Mouse (Mus musculus) limb, embryonic 14.5 days (tissue): ENCODE data around the gene Gm17657. TPM values are rescaled to one million over a fixed set of nuclear protein-coding genes. Genes with fewer than 3 reads are reported as not detected.

Source experiments
- ATAC-seq: fragments of 200-750 bp; cut with Nextera tagmentation; 2 replicates; pipeline ENCODE4 v1.8.0; 2017; ENCODE audit warnings: low read depth, moderate number of reproducible peaks, moderate TSS enrichment; ENCODE audit not compliant: low FRiP score
- DNase-seq: peaks from one replicate; pipeline ENCODE4 v3.0.0-alpha.2; 2015; ENCODE audit warnings: low spot score
- H3K27ac ChIP-seq: fragments of 300-500 bp; sonication (generic); replicated peaks from 2 replicates; pipeline ENCODE4 v1.5.1; 2014; ENCODE audit warnings: low read depth, mild to moderate bottlenecking, low read length, moderate library complexity, mixed read lengths
- H3K27me3 ChIP-seq: fragments of 300-500 bp; sonication (generic); 2 replicates; pipeline ENCODE4 v1.6.1; 2014; ENCODE audit warnings: low read length, mixed read lengths; ENCODE audit not compliant: control insufficient read depth, insufficient read depth
- H3K36me3 ChIP-seq: fragments of 300-500 bp; sonication (generic); 2 replicates; pipeline ENCODE4 v1.6.1; 2014; ENCODE audit warnings: mild to moderate bottlenecking, low read length, moderate library complexity, mixed read lengths; ENCODE audit not compliant: control insufficient read depth, insufficient read depth
- H3K4me1 ChIP-seq: fragments of 300-500 bp; sonication (generic); 2 replicates; pipeline ENCODE4 v1.6.1; 2014; ENCODE audit warnings: antibody characterized with exemption, low read length, mixed read lengths; ENCODE audit not compliant: control insufficient read depth, insufficient read depth
- H3K4me2 ChIP-seq: fragments of 300-500 bp; sonication (generic); replicated peaks from 2 replicates; pipeline ENCODE4 v1.6.1; 2014; ENCODE audit warnings: low read depth, mild to moderate bottlenecking, low read length, moderate library complexity; ENCODE audit not compliant: severe bottlenecking
- H3K4me3 ChIP-seq: fragments of 300-500 bp; sonication (generic); replicated peaks from 2 replicates; pipeline ENCODE4 v1.5.1; 2014; ENCODE audit warnings: low read length
- H3K9ac ChIP-seq: fragments of 300-500 bp; sonication (generic); 2 replicates; pipeline ENCODE4 v1.6.1; 2014; ENCODE audit warnings: mild to moderate bottlenecking, low read depth, low read length, moderate library complexity; ENCODE audit not compliant: severe bottlenecking
- H3K9me3 ChIP-seq: fragments of 300-500 bp; sonication (generic); 2 replicates; pipeline ENCODE4 v1.6.1; 2016; ENCODE audit warnings: low read length; ENCODE audit not compliant: control insufficient read depth
- POLR2A ChIP-seq: fragments of 200-500 bp; IDR thresholded peaks from 2 replicates; pipeline ENCODE4 v1.8.0; 2012; ENCODE audit warnings: inconsistent platforms, mild to moderate bottlenecking, moderate library complexity, borderline replicate concordance; ENCODE audit not compliant: insufficient read depth, insufficient read length; ENCODE audit errors: extremely low read depth
- WGBS: fragments of 180-500 bp; shearing (Covaris S2); extraction: QIAGEN DNeasy Blood & Tissue Kit; methylation state at CpG from one replicate; pipeline ENCODE4 v1.1.7; 2014; 5-methylcytosine and 5-hydroxymethylcytosine counted together
- polyA plus RNA-seq, 2 experiments: library from polyadenylated mRNA; depleted of rRNA in 1 of 2; stranded (reverse) in 1 of 2; unstranded in 1 of 2; fragments of >200 nt; fragmentation: Nextera tagmentation in 1 of 2; extraction: Ambion mirVana in 1 of 2; gene quantifications; 2 replicates each; pipeline versions ENCODE4 v1.2.1 to v1.2.3; 2012 to 2014

Gm17657 gene
- polyA plus RNA-seq, 2 experiments: 0.04 TPM; not detected in 1

DNA sequence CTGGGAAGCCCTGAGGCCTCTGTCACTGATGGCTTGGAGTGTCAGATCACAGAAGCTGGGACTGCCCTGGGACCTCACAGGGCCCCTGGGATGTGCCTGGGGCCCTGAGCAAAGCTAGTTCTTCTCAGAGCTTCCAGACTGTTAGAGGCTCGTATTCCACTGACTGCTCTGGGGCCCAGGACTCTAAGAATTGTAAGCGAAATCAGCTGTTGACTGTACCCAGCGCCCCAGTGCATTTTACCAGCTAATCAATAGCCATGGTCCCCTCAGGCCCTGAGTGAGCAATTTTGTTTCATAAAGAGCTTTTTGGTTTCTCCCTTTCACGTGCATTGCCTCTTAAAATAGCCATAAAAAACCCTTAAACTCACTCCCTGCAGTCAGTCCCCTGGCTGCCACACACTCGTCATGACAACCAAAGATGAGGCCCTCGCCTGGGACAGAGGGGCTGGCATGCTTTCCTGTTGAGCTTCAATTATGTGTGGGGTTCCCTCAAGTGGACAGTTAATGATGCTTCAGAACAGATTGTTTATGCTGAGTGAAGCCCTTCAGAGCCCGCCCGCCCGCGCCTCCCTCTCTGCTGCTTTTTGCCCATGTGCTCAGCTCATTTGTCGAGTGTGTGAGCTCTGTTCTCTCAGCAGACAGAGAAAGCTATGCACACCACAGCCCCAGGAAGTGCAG, 39.9 kb upstream of the Gm17657 start:
- DNase-seq (no peak), ATAC-seq (peak; percentile 34; the same call in 1 of the 2 replicates)
- peaks cover 23% of the 10 kb centered on the region for H3K36me3 ChIP-seq
- 28% methylated on average over 11 of the region's 11 CpGs for WGBS
- H3K27me3 ChIP-seq: no peaks in the 10 kb centered on the region
- no peak overlapping the region for H3K27ac ChIP-seq
- H3K9ac ChIP-seq: no peak overlapping the region
- H3K4me2 ChIP-seq: no peak overlapping the region
- H3K9me3 ChIP-seq: no peaks in the 10 kb centered on the region
- TF ChIP-seq POLR2A: no peak
- peaks cover 7% of the 10 kb centered on the region; the same call in 1 of the 2 replicates for H3K4me1 ChIP-seq
- no peak overlapping the region for H3K4me3 ChIP-seq

DNA sequence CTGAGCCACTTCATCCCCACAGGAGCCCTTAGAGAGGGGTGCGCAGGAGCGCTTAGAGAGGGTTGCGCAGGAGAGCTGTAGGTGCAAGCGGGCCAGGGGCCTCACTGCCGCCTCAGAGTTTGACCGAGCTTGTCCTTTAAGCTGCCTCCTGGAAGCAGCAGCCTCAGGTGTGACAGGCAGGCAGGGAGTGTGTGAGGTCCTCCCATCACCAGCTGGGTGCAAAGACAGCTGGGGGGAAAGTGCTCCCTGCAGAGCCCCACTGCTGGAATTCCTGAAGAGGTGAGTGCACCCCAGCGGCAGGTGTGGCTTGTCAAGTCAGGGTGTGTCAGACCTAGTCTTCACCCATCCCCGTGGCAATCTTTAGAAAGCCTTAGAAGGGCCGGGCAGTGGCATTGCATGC, 37.5 kb upstream of the Gm17657 start:
- DNase-seq (no peak), ATAC-seq (no peak)
- Histone ChIP-seq H3K4me3 (no peak overlapping the region), H3K4me2 (no peak overlapping the region), H3K27me3 (no peaks in the 10 kb centered on the region), H3K4me1 (peaks cover 7% of the 10 kb centered on the region; the same call in 1 of the 2 replicates), H3K9me3 (no peaks in the 10 kb centered on the region), H3K27ac (no peak overlapping the region), H3K9ac (no peak overlapping the region), H3K36me3 (peaks cover 24% of the 10 kb centered on the region)
- no peak for TF ChIP-seq POLR2A
- WGBS: 82% methylated on average over 9 of the region's 9 CpGs

DNA sequence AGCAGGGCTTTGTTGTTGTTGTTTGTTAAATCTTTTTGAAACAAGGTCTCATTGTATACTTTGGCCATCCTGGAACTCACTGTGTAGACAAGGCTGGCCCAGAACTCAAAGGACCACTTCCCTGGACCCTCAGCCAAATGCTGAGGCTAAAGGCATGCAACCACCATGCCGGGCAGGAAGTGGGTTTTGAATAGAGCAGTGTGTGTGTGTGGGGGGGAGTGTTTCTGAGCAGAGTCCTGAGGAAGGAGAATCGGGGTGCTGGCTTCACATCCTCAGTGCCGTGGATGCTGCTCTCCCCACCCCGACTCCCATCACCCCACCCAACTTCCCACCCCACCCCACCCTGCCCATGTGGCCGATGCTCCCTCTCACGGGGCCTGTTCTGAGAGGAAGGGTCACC, 36.0 kb upstream of the Gm17657 start:
- Histone ChIP-seq H3K9ac (no peak overlapping the region), H3K27me3 (no peaks in the 10 kb centered on the region), H3K27ac (no peak overlapping the region), H3K4me2 (no peak overlapping the region), H3K36me3 (peaks cover 30% of the 10 kb centered on the region), H3K9me3 (no peaks in the 10 kb centered on the region), H3K4me3 (no peak overlapping the region), H3K4me1 (peaks cover 7% of the 10 kb centered on the region; the same call in 1 of the 2 replicates)
- no peak for ATAC-seq
- no peak for TF ChIP-seq POLR2A
- DNase-seq: no peak
- WGBS: 90% methylated on average over 6 of the region's 6 CpGs

DNA sequence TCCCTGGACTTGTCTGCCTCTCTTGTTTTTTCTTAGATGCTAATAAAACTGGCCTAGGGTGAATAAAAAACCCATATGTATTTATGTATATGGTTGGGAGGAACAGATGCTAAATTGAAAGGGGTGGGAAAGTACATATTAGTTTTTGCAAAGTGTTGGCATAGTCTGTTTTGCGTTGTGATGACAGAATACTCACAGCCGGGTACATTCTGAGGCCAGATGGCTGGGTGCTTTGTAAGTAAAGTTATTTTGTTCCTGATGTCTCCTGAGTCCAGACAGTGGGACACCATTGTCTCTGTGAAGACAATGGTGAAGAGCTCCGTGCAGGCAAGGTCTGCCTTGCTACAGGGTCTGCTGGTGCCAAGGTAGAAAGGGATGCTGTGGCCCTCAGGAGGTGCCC, 35.3 kb upstream of the Gm17657 start:
- no peak overlapping the region for H3K4me3 ChIP-seq
- ATAC-seq (no peak), DNase-seq (no peak)
- WGBS: 85% methylated on average over 3 of the region's 3 CpGs
- H3K27me3 ChIP-seq: no peaks in the 10 kb centered on the region
- H3K9me3 ChIP-seq: no peaks in the 10 kb centered on the region
- H3K27ac ChIP-seq: no peak overlapping the region
- H3K4me2 ChIP-seq: no peak overlapping the region
- H3K9ac ChIP-seq: no peak overlapping the region
- H3K36me3 ChIP-seq: peaks cover 31% of the 10 kb centered on the region
- no peak for TF ChIP-seq POLR2A
- H3K4me1 ChIP-seq: peaks cover 7% of the 10 kb centered on the region; the same call in 1 of the 2 replicates

DNA sequence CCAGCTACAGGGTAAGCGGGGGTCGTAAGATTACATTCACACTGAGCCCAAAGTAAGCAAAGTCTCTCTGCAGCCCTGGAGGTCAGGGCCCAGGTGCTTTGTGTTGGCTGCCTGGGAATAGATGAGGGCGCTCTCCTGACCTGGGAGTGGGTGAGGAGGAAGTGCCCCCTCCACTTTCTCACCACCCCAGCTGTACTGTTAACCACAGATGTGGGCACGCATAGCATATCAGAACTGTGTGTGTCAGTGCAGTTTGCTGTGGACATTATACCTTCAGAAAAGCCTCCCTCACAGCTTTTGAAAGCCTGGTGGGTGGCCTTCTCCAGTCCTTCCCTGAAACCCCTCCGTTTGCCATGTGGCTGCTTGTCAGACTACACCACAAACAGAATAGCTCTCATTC, 34.9 kb upstream of the Gm17657 start:
- WGBS: 64% methylated on average over 5 of the region's 5 CpGs

More for the DNA sequence above, 34.9 kb upstream of the Gm17657 start:
- no peak overlapping the region for H3K4me2 ChIP-seq
- H3K4me3 ChIP-seq: no peak overlapping the region
- ATAC-seq: no peak
- no peaks in the 10 kb centered on the region for H3K9me3 ChIP-seq
- no peak for DNase-seq
- H3K27ac ChIP-seq: no peak overlapping the region
- no peak for TF ChIP-seq POLR2A
- H3K9ac ChIP-seq: no peak overlapping the region
- H3K27me3 ChIP-seq: no peaks in the 10 kb centered on the region
- peaks cover 3% of the 10 kb centered on the region; the same call in 1 of the 2 replicates for H3K4me1 ChIP-seq
- H3K36me3 ChIP-seq: peaks cover 34% of the 10 kb centered on the region
